Mouse (Mus musculus) ES-E14 (cell line): ENCODE results near the gene Zbtb1. TPM values are rescaled to one million over a fixed set of nuclear protein-coding genes. Genes with fewer than 3 reads are reported as not detected.

ENCODE experiments used
- DNase-seq: peaks from one replicate; pipeline ENCODE4 v3.0.0-alpha.2; 2013; ENCODE audit warnings: low read depth, low spot score
- H3K27ac ChIP-seq: 2 replicates; pipeline ENCODE4 v1.5.1; 2012; ENCODE audit warnings: low read depth, mild to moderate bottlenecking, low read length, moderate library complexity, mixed read lengths; ENCODE audit not compliant: poor library complexity, insufficient read depth, severe bottlenecking
- H3K36me3 ChIP-seq: 2 replicates; pipeline ENCODE4 v1.6.1; 2012; ENCODE audit warnings: mild to moderate bottlenecking, low read length, moderate library complexity, mixed read lengths; ENCODE audit not compliant: control insufficient read depth, poor library complexity, insufficient read depth, severe bottlenecking
- H3K4me1 ChIP-seq, 2 experiments: fragments of 150-350 bp in 1 of 2; sonication (generic) in 1 of 2; 2 replicates each; pipeline ENCODE4 v1.6.1; 2012; ENCODE audit warnings: low read length in 2 of 2, mild to moderate bottlenecking in 1 of 2, mixed read lengths in 1 of 2; ENCODE audit not compliant: control insufficient read depth in 2 of 2, insufficient read depth in 2 of 2, poor library complexity in 1 of 2
- H3K4me3 ChIP-seq, 2 experiments: fragments of 150-350 bp in 1 of 2; sonication (generic) in 1 of 2; 2 replicates each; pipeline ENCODE4 v1.5.1; 2012; ENCODE audit warnings: low read length in 2 of 2, low read depth in 1 of 2, mild to moderate bottlenecking in 1 of 2, mixed read lengths in 1 of 2; ENCODE audit not compliant: insufficient read depth in 1 of 2, poor library complexity in 1 of 2, severe bottlenecking in 1 of 2
- H3K9ac ChIP-seq: 2 replicates; pipeline ENCODE4 v1.6.1; 2012; ENCODE audit warnings: low read depth, mild to moderate bottlenecking, low read length, mixed read lengths; ENCODE audit not compliant: poor library complexity, insufficient read depth, severe bottlenecking
- H3K9me3 ChIP-seq: fragments of 150-350 bp; sonication (generic); 2 replicates; pipeline ENCODE4 v1.6.1; 2012; ENCODE audit warnings: low read depth, mild to moderate bottlenecking, low read length; ENCODE audit not compliant: control insufficient read depth, insufficient read depth
- CHD2 ChIP-seq: IDR thresholded peaks from 2 replicates; pipeline ENCODE4 v1.6.1; 2014; ENCODE audit warnings: mild to moderate bottlenecking, low read depth, low read length, inconsistent platforms
- HCFC1 ChIP-seq: IDR thresholded peaks from 2 replicates; pipeline ENCODE4 v1.6.1; 2012; ENCODE audit warnings: low read length, inconsistent platforms, borderline replicate concordance; ENCODE audit not compliant: insufficient read depth
- MAFK ChIP-seq: IDR thresholded peaks from 2 replicates; pipeline ENCODE4 v1.6.1; 2014; ENCODE audit warnings: mild to moderate bottlenecking, low read depth, low read length, inconsistent platforms; ENCODE audit not compliant: insufficient read depth
- ZC3H11A ChIP-seq: IDR thresholded peaks from 2 replicates; pipeline ENCODE4 v1.6.1; 2012; ENCODE audit warnings: low read depth, mild to moderate bottlenecking, inconsistent platforms, low read length, borderline replicate concordance
- ZNF384 ChIP-seq: IDR thresholded peaks from 2 replicates; pipeline ENCODE4 v1.6.1; 2012; ENCODE audit warnings: low read depth, low read length, inconsistent platforms
- in situ Hi-C, 2 experiments: fragments of 600-800 bp; cut with MboI; formaldehyde crosslinking; loops; one replicate each; pipeline ENCODE4 v1.15.1; 2025; ENCODE audit warnings: low sequenced_read_pairs in 2 of 2, inconsistent platforms in 1 of 2; ENCODE audit not compliant: unreplicated experiment in 2 of 2
- total RNA-seq: library from RNA; depleted of rRNA; stranded (reverse); fragments of 300-350 nt; gene quantifications from 2 replicates; pipeline ENCODE4 v1.2.3, GENCODE M21; 2012

Gene Zbtb1
- total RNA-seq, 1 experiment = 4.5 TPM

DNA sequence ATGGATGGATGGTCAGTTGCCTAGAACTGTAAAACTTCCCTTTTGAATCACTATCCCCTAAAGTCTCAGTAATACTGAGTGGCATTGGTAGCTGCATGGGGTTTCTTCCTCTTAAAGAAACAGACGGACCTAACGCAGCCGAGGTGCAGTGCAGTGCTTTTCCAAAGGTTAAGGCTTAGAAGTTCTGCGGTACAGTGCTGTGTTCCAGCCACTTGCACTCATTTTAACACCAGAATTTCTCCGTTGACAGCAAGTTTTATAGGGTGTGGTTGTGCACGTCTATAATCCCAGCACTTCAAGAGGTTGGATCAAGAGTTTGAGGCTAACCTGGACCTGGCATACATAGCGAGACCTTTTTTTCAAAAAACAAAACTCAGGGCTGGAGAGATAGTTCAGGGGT lies 2.0 kb downstream of the Zbtb1 start:
- no peak for TF ChIP-seq MAFK
- TF ChIP-seq CHD2 = no peak
- TF ChIP-seq ZC3H11A = no peak
- TF ChIP-seq ZNF384 = no peak
- TF ChIP-seq HCFC1 = no peak
- in situ Hi-C loops = no loop called here
- Histone ChIP-seq H3K9me3 (no peaks in the 10 kb centered on the region), H3K36me3 (no peaks in the 10 kb centered on the region), H3K9ac (peak overlapping the region; percentile 14; the same call in 1 of the 2 replicates), H3K4me3 (peak overlapping the region; percentile 96 to 97; a peak in 3 of 4 replicates), H3K27ac (no peak overlapping the region), H3K4me1 (peaks cover 4 to 12% of the 10 kb centered on the region in 2 experiments; a peak in 3 of 4 replicates)
- no peak for DNase-seq

DNA sequence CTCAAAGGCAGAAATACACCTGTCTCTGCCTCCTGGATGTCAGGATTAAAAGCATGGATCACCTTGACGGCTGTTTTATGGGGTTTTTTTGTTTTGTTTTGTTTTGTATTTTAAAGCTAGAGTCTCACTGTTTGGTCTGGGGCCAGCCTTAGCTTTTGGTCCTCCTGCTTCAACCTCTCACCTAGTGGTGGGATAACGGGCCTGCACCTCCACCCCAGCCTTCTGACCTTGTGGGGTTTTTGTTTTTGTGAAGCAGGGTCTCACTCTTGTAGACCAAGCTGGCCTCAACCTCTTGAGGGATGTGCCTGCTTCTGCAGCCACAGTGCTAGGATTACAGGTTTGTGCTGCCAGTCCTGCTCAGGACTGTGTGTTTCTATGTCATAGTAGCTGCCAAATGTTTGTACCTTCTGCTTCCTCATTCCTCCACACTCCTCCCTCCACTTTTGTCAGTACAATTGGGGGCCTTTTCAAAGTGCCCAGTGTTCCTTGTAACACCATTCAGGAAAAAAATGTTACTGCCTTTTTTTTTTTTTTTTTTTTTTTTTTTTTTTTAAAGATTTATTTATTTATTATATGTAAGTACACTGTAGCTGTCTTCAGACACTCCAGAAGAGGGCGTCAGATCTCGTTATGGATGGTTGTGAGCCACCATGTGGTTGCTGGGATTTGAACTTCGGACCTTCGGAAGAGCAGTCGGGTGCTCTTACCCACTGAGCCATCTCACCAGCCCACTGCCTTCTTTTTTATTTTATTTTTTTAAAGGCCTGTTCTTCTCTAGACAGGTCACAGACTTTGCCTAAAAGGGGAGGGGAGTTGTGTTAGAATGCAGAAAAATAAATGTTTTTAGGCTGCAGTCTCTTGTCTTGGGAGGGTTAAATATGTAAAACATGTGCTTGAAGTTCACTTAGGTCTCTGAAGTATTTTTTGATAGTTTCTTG lies 3.1 kb downstream of the Zbtb1 start:
- Histone ChIP-seq H3K4me3 (no peak overlapping the region), H3K4me1 (peaks cover 6 to 11% of the 10 kb centered on the region in 2 experiments; a peak in 3 of 4 replicates), H3K36me3 (no peaks in the 10 kb centered on the region), H3K9ac (no peak overlapping the region), H3K9me3 (no peaks in the 10 kb centered on the region), H3K27ac (no peak overlapping the region)
- TF ChIP-seq ZNF384 = peak; percentile 93
- no peak for TF ChIP-seq HCFC1
- no peak for TF ChIP-seq ZC3H11A
- DNase-seq = no peak
- in situ Hi-C loops = no loop called here

DNA sequence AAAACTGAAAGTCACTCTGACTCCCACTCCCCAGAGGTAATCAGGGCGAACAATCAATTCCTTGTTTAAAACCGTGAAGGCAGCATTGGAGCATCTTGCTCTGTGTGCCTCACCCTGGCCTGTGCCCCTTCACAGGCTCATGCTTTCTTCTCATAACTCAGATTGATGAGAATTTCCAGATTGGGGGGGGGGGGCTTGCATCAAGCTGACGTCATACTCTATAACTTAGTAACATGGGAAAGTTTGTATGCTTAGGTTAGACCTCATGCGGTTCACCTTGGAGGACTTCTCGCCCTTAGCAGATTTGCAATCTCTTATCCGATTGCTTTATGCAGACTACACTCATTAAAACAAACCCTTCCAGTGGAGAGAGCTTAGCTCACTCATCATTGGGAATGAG lies 3.9 kb downstream of the Zbtb1 start:
- H3K9ac ChIP-seq = no peak overlapping the region
- no peak overlapping the region for H3K27ac ChIP-seq
- TF ChIP-seq MAFK (no peak), HCFC1 (no peak), ZNF384 (no peak), CHD2 (no peak), ZC3H11A (no peak)
- no peak for DNase-seq
- H3K4me1 ChIP-seq = peaks cover 12 to 14% of the 10 kb centered on the region in 2 experiments; a peak in 3 of 4 replicates
- H3K36me3 ChIP-seq = no peaks in the 10 kb centered on the region
- no peaks in the 10 kb centered on the region for H3K9me3 ChIP-seq
- H3K4me3 ChIP-seq = no peak overlapping the region
- in situ Hi-C loops = no loop called here

DNA sequence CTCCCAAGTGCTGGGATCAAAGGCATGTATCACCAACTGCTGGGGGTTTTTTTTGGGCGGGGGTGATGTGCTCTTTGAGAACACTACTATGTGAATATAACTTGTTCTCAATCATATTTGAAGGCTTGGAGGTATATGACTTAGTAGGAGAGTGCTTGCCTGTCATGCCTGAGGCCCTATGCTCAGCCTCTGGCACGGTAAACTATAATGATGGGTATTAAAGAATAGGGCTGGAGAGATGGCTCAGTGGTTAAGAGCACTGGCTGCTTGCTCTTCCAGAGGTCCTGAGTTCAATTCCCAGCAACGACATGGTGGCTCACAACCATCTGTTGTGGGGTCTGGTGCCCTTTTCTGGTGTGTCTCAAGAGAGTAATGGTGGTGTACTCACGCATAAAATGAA lies 4.8 kb downstream of the Zbtb1 start:
- in situ Hi-C loops = no loop called here
- no peak overlapping the region for H3K9ac ChIP-seq
- peaks cover 14 to 17% of the 10 kb centered on the region in 2 experiments; a peak in 3 of 4 replicates for H3K4me1 ChIP-seq

More for the DNA sequence above, 4.8 kb downstream of the Zbtb1 start:
- no peak for TF ChIP-seq MAFK
- no peak for TF ChIP-seq ZC3H11A
- TF ChIP-seq CHD2 = no peak
- TF ChIP-seq HCFC1 = no peak
- TF ChIP-seq ZNF384 = no peak
- H3K9me3 ChIP-seq = no peaks in the 10 kb centered on the region
- no peak overlapping the region for H3K4me3 ChIP-seq
- no peak for DNase-seq
- no peaks in the 10 kb centered on the region for H3K36me3 ChIP-seq
- no peak overlapping the region for H3K27ac ChIP-seq
